Mouse (Mus musculus) right cerebral cortex, postnatal 25 days (tissue): ENCODE measurements around the gene Ccl19.
"Not testable (repeated sequence)": the region's sequence is repeated elsewhere in the genome, so short reads cannot be mapped to it uniquely, and the experiment has no call there.

Experiments used
- DNase-seq: peaks from one replicate; pipeline ENCODE4 v3.0.0; 2022

Ccl19 gene

GRCm38 (mm10) chr4:42756477-42756876 is at the start of gene Ccl19:
Ccl19 (minus strand) TSS chr4:42756577.
- not testable (repeated sequence) for DNase-seq

- DNase-seq: not testable (repeated sequence)
Measured at GRCm38 (mm10) chr4:42773893-42774292, 17.5 kb upstream of the Ccl19 start, which contains the start of gene Ccl21a. Ccl21a (minus strand) TSS chr4:42773993.

DNA sequence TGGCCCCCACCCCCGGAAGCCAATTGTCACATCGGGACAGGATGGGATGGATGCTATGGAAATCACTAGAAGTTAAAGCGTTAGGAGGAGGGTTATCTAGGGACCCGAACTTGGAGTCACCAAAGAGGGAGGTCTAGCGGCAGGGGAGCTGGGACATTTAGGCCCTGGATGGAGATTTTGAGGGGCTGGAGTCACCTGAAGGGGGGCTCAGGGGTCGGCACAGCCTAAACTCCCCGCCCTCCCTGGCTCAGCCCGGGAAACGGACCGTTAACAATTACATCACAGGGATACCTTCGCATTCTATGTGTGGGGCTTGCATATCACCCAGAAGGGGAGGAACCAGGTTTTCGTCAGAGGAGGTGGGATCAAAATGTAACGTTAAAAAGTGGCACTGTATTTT is 21.1 kb downstream of the Ccl19 start, which contains the start of gene 4930578G10Rik:
4930578G10Rik (plus strand) TSS at position 301 of the 400 bp plus-strand sequence.
- DNase-seq: not testable (repeated sequence)
